Mouse (Mus musculus) layer of hippocampus, postnatal 10 days (tissue): ENCODE measurements around the gene Tmem125. TPM values are rescaled to one million over a fixed set of nuclear protein-coding genes. Genes with fewer than 3 reads are reported as not detected.
A peak's percentile ranks its signal among the peaks of the same experiment; 100 is the strongest.
"Not testable (repeated sequence)": the region's sequence is repeated elsewhere in the genome, so short reads cannot be mapped to it uniquely, and the experiment has no call there.

Source experiments
- DNase-seq, 2 experiments: peaks; one replicate each; pipeline ENCODE4 v3.0.0; 2021; ENCODE audit warnings: low spot score in 2 of 2
- long read RNA-seq: library from polyadenylated mRNA; stranded (forward); transcript quantifications from one replicate; pipeline ENCODE4 v2.0.0, GENCODE M21; 2023
- total RNA-seq, 2 experiments: library from RNA; stranded (reverse); gene quantifications; 2 replicates each; pipeline ENCODE4 v1.2.3; 2021

The Tmem125 gene
- 1 to 10 TPM in 1 of 2 experiments, under 1 TPM in 1; 0.58 to 1.2 TPM for total RNA-seq
- long read RNA-seq, partial matches to known transcripts = 0 of 3 reads
- long read RNA-seq, other reads (novel, unspliced or antisense) = 1 of 3 reads

GRCm38 (mm10) chr4:118543592-118544260 is at the start of gene Tmem125:
Tmem125 (minus strand) TSS chr4:118544044.
- DNase-seq = no peak

- DNase-seq = no peak
Observed at GRCm38 (mm10) chr4:118589733-118590130, 45.9 kb upstream of the Tmem125 start.

DNA sequence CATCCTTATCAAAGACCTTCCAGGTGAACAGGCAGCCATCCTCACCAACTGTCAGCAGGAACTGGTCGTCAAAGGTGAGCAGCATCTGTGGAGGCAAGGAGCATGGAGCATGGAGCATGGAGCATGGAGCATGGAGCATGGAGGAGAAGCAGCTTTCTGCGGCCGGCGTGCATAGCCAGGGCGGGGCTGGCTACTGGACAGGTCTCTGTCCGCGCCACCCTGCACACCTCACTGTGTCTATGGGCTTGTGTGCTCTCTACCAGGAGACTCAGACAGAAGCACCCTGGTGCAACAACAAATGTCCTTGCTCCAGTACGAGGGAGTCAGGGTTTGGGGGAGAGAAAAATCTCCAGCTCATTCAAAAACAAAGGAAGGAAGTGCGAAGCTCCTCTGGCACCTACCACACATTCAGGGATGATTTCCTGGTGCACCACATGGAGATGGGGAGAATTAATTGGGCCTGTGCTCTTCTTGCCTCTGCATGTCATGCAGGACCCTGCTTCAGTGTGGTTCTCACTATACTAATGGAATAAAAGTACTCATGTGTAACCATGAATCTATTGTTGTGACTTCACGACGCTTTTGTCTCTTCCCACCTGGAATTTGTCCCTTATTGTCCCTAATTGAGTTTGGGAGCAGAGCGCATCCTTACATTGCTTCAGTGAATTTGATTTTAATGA is 45.3 kb upstream of the Tmem125 start:
- no peak for DNase-seq

- DNase-seq = no peak
Observed at GRCm38 (mm10) chr4:118582629-118583028, 38.8 kb upstream of the Tmem125 start.

GRCm38 (mm10) chr4:118581508-118581907 is 37.7 kb upstream of the Tmem125 start:
- no peak for DNase-seq

DNA sequence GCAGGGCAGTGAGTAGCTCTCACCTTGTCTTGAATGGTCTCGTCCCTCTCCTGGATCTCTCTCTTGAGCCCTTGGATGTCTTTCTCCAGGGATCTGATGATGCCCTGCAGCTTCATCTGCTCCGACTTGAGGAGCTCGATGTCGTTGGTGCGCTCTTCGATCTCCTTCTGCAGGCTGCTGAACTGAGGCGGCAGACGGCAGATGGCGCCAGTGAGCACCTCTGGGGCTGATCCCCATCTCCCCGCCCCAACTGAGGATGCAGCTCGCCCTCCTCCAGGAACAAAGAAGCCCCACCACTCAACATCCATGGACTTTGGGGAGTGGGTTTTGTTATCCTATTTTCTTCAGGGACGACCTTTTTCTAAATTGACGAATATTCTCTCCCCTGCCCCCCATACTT is 35.5 kb upstream of the Tmem125 start:
- peak; percentile 58 to 66 for DNase-seq

- DNase-seq = peak; percentile 94 to 95
Observed at GRCm38 (mm10) chr4:118576097-118576496, 32.3 kb upstream of the Tmem125 start.

DNA sequence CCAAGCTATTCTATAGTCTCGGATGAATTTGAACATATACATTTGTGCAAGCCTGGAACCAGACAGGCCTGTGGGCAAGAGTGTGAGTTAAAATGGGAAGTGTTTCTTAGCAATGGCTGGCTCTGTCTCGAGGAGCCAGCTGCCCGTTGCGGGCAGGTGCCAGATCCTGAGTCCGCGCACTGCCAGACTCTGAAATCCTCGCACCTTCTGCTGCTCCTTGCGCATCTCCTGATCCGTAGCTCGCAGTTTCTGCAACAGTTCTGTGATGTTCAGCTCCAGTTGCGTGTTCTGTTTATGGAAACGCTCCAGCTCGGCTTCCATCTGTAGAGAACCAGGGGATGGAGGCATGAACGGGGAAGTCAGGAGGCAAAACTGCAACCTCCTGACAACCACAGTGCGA is 27.6 kb upstream of the Tmem125 start:
- no peak for DNase-seq

DNA sequence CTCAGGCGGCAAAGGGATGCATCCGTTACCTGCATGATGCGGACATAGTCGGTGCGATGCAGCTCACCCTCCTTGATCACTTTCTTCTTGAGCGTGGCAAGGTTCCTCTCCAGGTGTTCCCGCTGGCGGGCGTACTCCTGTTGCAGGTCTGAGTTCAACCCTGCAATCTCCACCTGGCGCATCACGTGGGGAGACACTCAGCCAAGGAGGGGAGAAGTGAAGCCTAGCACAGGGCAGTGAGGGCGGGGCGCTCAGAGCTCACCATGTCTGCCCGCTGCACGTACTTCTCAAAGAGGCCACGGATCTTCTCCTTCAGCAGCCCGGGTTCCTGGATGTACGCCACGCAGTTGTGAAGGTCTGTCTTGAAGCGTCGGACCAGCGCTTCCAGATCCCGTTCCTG is 25.5 kb upstream of the Tmem125 start:
- no peak for DNase-seq

GRCm38 (mm10) chr4:118568709-118569108 is 24.9 kb upstream of the Tmem125 start:
- DNase-seq = no peak

- DNase-seq = peak; percentile 55 to 64
Observed at GRCm38 (mm10) chr4:118566161-118566676, 22.4 kb upstream of the Tmem125 start.

- no peak for DNase-seq
Observed at GRCm38 (mm10) chr4:118564926-118565279, 21.1 kb upstream of the Tmem125 start.

GRCm38 (mm10) chr4:118564062-118564925 is 20.4 kb upstream of the Tmem125 start:
- DNase-seq = peak in 1 of 2 experiments; percentile 32

DNA sequence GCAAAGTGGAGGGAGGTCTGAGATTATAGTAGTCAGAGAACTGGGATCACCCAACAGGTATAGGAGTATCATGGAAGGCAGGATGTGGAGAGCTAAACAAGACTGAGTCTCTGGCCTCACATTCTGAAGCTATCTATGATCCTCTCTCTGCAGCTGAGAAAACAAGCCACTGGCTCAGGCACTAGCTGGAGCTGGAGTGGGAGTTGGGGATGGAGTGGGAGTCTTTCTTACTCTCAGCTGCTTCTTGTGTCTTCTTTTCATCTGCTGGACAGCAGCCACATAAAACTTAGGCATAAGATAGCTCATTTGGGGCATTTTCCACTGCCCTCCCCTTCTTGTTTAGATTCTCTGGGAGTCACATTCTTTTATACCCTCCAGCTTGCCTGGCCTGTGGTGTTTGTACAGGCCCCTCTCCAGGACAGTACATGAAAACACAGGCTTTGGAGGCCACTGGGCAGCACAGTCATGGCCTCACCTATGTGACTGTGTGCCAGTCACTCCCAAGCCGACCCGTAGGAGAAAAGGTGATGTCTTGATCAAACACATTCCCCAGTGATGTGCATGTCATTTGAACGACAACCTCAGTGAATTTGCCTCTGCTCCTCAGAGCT is 9.3 kb upstream of the Tmem125 start:
- no peak for DNase-seq

DNA sequence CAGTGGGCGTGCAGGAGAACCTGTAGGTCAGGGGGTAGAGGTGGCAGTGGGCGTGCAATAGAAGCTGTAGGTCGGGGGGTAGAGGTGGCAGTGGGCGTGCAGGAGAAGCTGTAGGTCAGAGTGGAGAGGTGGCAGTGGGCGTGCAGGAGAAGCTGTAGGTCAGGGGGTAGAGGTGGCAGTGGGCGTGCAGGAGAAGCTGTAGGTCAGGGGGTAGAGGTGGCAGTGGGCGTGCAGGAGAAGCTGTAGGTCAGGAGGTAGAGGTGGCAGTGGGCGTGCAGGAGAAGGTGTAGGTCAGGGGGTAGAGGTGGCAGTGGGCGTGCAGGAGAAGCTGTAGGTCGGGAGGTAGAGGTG is 4.3 kb upstream of the Tmem125 start:
- not testable (repeated sequence) for DNase-seq

GRCm38 (mm10) chr4:118547424-118548129 is 3.7 kb upstream of the Tmem125 start:
- peak; percentile 59 to 64 for DNase-seq

DNA sequence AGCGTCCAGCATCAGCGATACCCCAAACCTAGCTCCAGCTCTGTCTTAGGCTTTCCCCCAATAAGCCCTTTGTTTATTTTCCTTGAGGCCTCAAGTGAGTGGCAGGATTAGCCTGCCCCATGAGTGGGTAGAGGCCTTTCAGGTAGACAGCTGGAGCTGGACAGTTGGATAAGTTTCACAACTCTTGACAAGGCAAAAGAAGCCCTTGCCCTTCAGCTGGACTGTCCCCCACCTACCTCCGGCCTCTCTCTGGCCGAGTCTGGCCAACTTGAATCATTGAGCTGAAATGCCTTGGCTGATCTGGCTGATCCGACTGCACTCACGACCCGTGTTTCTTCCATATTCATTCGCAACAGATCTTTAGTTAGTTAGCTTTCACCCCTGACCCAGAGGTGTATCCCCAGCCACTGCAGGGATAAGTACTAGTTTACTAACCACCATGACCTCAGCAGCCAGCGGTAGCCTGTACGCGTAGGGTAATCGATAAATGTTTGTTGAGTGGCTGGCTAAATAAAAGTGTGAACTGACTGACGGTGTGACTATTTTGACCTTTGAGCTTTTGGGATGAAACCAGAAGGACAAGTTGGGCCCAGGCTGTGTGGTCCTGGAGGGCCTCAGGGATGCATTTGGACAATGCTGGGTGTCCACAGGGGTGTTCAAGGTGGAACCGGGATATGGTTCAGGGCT is 740 bp upstream of the Tmem125 start:
- DNase-seq = no peak

DNA sequence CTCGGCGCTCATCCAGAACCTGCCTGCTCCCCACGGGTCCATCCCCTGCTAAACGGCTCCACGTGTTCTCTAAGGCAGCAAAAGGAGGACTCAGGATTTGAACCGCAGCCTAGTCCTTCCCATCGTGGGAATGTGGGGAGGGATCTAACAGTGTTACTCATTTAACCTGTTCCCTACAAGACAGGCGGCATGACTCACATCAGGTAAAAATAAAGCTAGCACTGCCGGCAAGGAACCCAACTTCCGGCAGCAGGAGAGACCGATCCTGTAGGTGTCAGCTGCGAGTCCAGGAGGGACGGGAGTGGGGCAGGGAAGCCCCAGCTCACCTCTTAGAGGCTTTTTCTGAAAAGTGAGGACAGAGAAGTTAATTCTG is 700 bp downstream of the Tmem125 start:
- no peak for DNase-seq

DNA sequence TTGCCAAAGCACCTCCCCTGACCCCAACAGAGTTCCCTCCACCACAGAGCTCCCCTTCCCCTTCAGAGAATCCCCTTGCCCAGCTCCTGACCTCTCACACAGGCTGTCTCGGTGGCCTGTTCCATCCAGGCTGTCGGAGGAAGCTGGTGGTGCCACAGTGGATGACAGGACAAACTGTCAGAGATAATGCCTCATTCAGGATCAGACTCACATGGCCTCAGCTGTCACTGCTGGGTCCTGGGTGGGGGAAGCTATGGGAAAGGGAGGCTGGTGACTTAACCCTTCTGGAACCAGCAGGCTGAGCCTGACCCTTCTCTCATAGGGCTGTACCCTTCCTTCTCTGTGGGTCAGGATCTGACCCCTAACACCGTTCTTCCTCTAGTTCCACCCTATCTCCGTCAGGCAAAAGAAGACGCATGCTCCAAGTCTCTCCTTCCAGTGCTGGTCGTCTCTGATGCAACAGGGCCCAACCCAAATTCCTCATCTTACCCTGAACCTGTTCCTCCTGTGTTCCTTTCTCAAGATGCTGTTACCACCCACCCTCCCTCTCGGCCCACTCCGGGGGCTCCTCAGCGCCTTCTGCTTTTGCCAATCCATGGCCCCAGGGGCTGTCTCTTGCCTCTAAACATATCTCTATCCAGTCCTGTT is 1.2 kb downstream of the Tmem125 start:
- DNase-seq = no peak

DNA sequence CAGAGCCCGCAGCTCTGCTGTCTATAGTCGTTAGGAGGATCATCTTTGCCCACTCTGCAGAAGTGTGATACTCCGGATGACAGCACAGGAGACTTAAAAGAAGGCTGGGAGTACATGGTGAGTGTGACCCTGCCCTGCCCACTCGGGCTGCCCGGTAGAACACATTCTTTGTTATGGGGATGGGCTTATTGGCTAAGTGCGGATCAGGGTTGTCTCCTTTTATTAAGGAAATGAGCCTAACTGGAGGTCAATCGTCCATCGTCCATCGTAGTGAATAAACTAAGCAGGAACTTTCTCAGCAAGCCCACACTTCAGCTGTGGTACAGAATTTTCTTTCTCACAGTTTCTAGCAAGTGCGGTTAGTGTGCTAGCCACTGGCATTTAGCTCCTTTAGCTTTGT is 3.9 kb downstream of the Tmem125 start:
- DNase-seq = no peak
